14 mouse cellular contexts compared by ENCODE assay signal in the genomic region with DNA sequence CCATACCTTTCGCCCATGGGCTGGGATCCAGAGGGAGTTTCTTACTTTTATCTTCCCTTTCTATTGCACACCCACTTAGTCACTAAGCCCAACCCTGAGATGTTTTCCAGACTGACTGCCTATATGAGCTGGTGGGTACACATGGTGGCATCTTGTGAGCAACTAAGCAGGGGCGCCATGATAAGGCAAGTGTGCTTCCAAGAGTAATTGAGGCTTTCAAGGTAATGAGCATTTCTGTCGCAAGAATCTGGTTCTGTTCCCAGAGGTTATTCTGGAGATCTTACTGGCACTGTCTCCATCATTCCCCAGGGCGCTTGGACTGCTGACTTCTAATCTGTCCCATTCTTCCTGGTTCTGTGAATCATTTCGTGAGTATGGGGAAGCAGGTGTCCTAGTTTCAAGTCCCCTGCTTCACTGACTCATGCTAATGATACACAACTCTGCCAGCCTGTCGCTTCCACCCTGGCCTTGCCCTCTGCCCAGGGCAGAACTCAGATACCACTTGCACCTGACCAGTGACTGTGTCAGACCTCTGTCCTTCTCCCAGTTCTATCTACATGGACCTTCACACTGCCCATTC. TPM values are rescaled to one million over a fixed set of nuclear protein-coding genes. Genes with fewer than 3 reads are reported as not detected.
DNase-seq lines count a peak whose midpoint lies in the region; ATAC-seq lines count a peak whose summit lies in the region.
"Had no signal": no experiment of that assay in that cellular context is flagged by ENCODE, and none has a peak within 500 bp of the region (broad histone marks: within the 10 kb centered on the region; RNA-seq: fewer than 3 reads in every experiment).

No protein-coding gene starts in this region.

- DNase-seq in heart, adult 9 months (ENCODE audit: low spot score in 2 of 2): peak; percentile 15 to 30
- DNase-seq in heart, embryonic 10.5 days (ENCODE audit: low spot score): no peak
- no peak for DNase-seq in lung, postnatal 4 days
- DNase-seq in adrenal gland, postnatal 36 days: peak; percentile 43 to 65
- no peak for DNase-seq in thymus, postnatal 36 days
- no peak for DNase-seq in frontal cortex, postnatal 25 days (ENCODE audit: low spot score in 2 of 2)
- DNase-seq: cerebellum, adult 11-12 months; liver had no signal

- H3K9ac ChIP-seq in lung, embryonic 16.5 days (ENCODE audit: low read length): no peak overlapping the region
- H3K9ac ChIP-seq in stomach, embryonic 15.5 days: no peak overlapping the region
- H3K9ac ChIP-seq: embryonic facial prominence, embryonic 12.5 days; heart, embryonic 13.5 days; midbrain, embryonic 12.5 days had no signal

- no peak overlapping the region for H3K4me3 ChIP-seq in heart, embryonic 10.5 days
- H3K4me3 ChIP-seq in lung, embryonic 16.5 days (ENCODE audit: low read length): no peak overlapping the region
- no peak overlapping the region for H3K4me3 ChIP-seq in stomach, embryonic 15.5 days (replicated peaks)
- H3K4me3 ChIP-seq: embryonic facial prominence, embryonic 12.5 days; heart, embryonic 13.5 days; midbrain, embryonic 12.5 days had no signal

- H3K4me1 ChIP-seq in heart, embryonic 10.5 days: peaks cover 54% of the 10 kb centered on the region
- H3K4me1 ChIP-seq in lung, embryonic 16.5 days (replicated peaks; ENCODE audit: control insufficient read depth, insufficient read depth, low read length): peaks cover 63% of the 10 kb centered on the region
- H3K4me1 ChIP-seq in stomach, embryonic 15.5 days: peaks cover 22% of the 10 kb centered on the region

- H3K4me2 ChIP-seq in lung, embryonic 16.5 days (ENCODE audit: low read depth, low read length): no peak overlapping the region
- H3K4me2 ChIP-seq in stomach, embryonic 15.5 days: no peak overlapping the region
- H3K4me2 ChIP-seq: embryonic facial prominence, embryonic 12.5 days; heart, embryonic 13.5 days; midbrain, embryonic 12.5 days had no signal

- WGBS in heart, embryonic 10.5 days: 88% methylated on average over 6 of the region's 6 CpGs
- WGBS in lung, embryonic 16.5 days: 70% methylated on average over 6 of the region's 6 CpGs
- WGBS in stomach, embryonic 15.5 days: 74% methylated on average over 6 of the region's 6 CpGs

- H3K27me3 ChIP-seq in heart, embryonic 10.5 days (ENCODE audit: insufficient read depth, poor library complexity, severe bottlenecking): no peaks in the 10 kb centered on the region
- no peaks in the 10 kb centered on the region for H3K27me3 ChIP-seq in lung, embryonic 16.5 days (ENCODE audit: control insufficient read depth, insufficient read depth, low read depth, low read length)
- no peaks in the 10 kb centered on the region for H3K27me3 ChIP-seq in stomach, embryonic 15.5 days (replicated peaks)
- H3K27me3 ChIP-seq: embryonic facial prominence, embryonic 12.5 days; heart, embryonic 13.5 days; midbrain, embryonic 12.5 days had no signal

- peak; percentile 17; the same call in 1 of the 2 replicates for ATAC-seq in lung, embryonic 16.5 days (ENCODE audit: low read depth)
- peak; percentile 32; the same call in 1 of the 2 replicates for ATAC-seq in stomach, embryonic 15.5 days (ENCODE audit: insufficient read depth, low FRiP score, low read depth)
- ATAC-seq: activated CD4-positive, CD25-positive, alpha-beta regulatory T cell, adult 4 months had no signal

- no peak overlapping the region for H3K27ac ChIP-seq in heart, embryonic 10.5 days
- no peak overlapping the region for H3K27ac ChIP-seq in lung, embryonic 16.5 days (ENCODE audit: low read length)
- no peak overlapping the region for H3K27ac ChIP-seq in stomach, embryonic 15.5 days
- H3K27ac ChIP-seq: embryonic facial prominence, embryonic 12.5 days; midbrain, embryonic 12.5 days had no signal

- H3K9me3 ChIP-seq in heart, embryonic 10.5 days: no peaks in the 10 kb centered on the region
- H3K9me3 ChIP-seq in lung, embryonic 16.5 days (ENCODE audit: control insufficient read depth, low read length): no peaks in the 10 kb centered on the region
- H3K9me3 ChIP-seq in stomach, embryonic 15.5 days: no peaks in the 10 kb centered on the region
- H3K9me3 ChIP-seq: embryonic facial prominence, embryonic 12.5 days; heart, embryonic 13.5 days; midbrain, embryonic 12.5 days had no signal

- peaks cover 14% of the 10 kb centered on the region for H3K36me3 ChIP-seq in heart, embryonic 10.5 days
- peaks cover 10% of the 10 kb centered on the region for H3K36me3 ChIP-seq in lung, embryonic 16.5 days (ENCODE audit: control insufficient read depth, insufficient read depth, low read length)
- H3K36me3 ChIP-seq in stomach, embryonic 15.5 days: no peaks in the 10 kb centered on the region

RNA-seq across cellular contexts. Expression of a gene that starts 31.3 kb away (rescaled TPM):
- polyA plus RNA-seq in heart, embryonic 10.5 days (2016; fragmentation: Nextera tagmentation; extraction: Ambion mirVana): 0.41 and 0.70 TPM in 2 replicates
- 1.4 and 1.5 TPM in 2 replicates for polyA plus RNA-seq in lung, embryonic 16.5 days (2015; fragmentation: Nextera tagmentation; extraction: Ambion mirVana)
- total RNA-seq in adrenal gland, postnatal 36 days (2021): 1 to 10 TPM in 1 of 2 experiments, under 1 TPM in 1; 0.79 to 1.6 TPM
- polyA plus RNA-seq in stomach, embryonic 15.5 days (2015; fragmentation: Nextera tagmentation; extraction: Ambion mirVana): 0.26 and 0.51 TPM in 2 replicates

RNA-seq across cellular contexts. Expression of a gene that starts 34.1 kb away (rescaled TPM):
- 27.7 and 39.4 TPM in 2 replicates for polyA plus RNA-seq in heart, embryonic 10.5 days (2016; fragmentation: Nextera tagmentation; extraction: Ambion mirVana)
- 9.4 and 9.8 TPM in 2 replicates for polyA plus RNA-seq in lung, embryonic 16.5 days (2015; fragmentation: Nextera tagmentation; extraction: Ambion mirVana)
- total RNA-seq in adrenal gland, postnatal 36 days (2021): 10 to 100 TPM; 26.4 to 31.6 TPM
- polyA plus RNA-seq in stomach, embryonic 15.5 days (2015; fragmentation: Nextera tagmentation; extraction: Ambion mirVana): 63.7 and 65.5 TPM in 2 replicates

Comparison
In these comparisons a context has a peak if more than half of its experiments do, and no peak if none do; other contexts are left out.
1. DNase-seq: peak in heart, adult 9 months (2 of 2) and adrenal gland, postnatal 36 days (2 of 2); none in heart, embryonic 10.5 days (single experiment), lung, postnatal 4 days (0 of 2), thymus, postnatal 36 days (0 of 2) and frontal cortex, postnatal 25 days (0 of 2).